Mouse (Mus musculus): ENCODE data around the gene Ugt1a5. TPM values are rescaled to one million over a fixed set of nuclear protein-coding genes. Genes with fewer than 3 reads are reported as not detected.
A peak's percentile ranks its signal among the peaks of the same experiment; 100 is the strongest.

The Ugt1a5 gene
- polyA plus RNA-seq, 1 experiment from 2014 or later: not detected

DNA sequence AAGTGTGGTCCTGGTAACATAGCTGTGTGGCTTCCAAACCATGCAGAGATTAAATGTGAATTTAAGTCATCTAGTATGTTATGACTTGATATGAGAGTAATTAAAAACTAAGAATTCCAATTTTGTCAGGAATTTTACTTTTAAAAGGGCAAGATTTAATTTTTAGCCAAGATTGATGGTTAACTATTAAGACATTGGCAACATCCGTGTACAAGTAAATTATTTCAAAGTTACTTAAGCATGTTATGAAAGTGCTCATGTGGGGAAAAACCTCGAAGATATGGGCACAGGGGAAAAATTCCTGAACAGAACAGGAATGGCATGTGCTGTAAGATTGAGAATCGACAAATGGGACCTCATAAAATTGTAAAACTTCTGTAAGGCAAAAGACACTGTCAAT lies 31.6 kb downstream of the Ugt1a5 start:
- 49% methylated on average over 3 of the region's 3 CpGs for WGBS (ENCODE audit: insufficient replicate concordance)
- Histone ChIP-seq H3K4me1 (replicated peaks) (no peaks in the 10 kb centered on the region), H3K4me2 (no peak overlapping the region), H3K27ac (replicated peaks) (no peak overlapping the region), H3K27me3 (peaks cover 3% of the 10 kb centered on the region; the same call in 1 of the 2 replicates), H3K36me3 (replicated peaks) (no peaks in the 10 kb centered on the region), H3K4me3 (replicated peaks) (no peak overlapping the region), H3K9me3 (replicated peaks) (no peaks in the 10 kb centered on the region), H3K9ac (no peak overlapping the region)
- ATAC-seq (ENCODE audit: insufficient read depth): no peak

DNA sequence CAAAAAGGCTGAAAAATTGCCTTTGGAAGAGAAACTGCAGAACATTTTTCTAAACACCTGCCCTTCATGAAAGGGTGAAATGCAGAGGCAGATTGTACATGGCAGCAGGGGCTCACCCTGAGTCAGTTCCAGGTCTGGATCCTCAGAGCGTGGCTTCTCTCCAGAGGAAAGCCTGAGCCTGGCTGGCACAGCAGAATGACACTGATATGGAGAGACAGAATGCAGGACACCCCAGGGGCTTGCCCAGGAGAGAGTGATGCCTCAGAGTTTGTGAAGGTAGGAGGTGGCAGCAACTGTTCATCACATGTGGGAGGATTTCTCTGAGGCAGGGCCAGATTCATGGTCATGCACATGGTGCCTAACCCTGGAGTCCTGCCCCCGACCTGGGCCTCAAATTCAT lies 34.2 kb downstream of the Ugt1a5 start:
- Histone ChIP-seq H3K27me3 (peaks cover 3% of the 10 kb centered on the region; the same call in 1 of the 2 replicates), H3K9ac (no peak overlapping the region), H3K4me3 (replicated peaks) (no peak overlapping the region), H3K9me3 (replicated peaks) (no peaks in the 10 kb centered on the region), H3K4me2 (no peak overlapping the region), H3K4me1 (replicated peaks) (peaks cover 6% of the 10 kb centered on the region), H3K27ac (replicated peaks) (no peak overlapping the region), H3K36me3 (replicated peaks) (no peaks in the 10 kb centered on the region)
- WGBS (ENCODE audit: insufficient replicate concordance): 54% methylated on average over 2 of the region's 2 CpGs
- ATAC-seq (ENCODE audit: insufficient read depth): no peak

DNA sequence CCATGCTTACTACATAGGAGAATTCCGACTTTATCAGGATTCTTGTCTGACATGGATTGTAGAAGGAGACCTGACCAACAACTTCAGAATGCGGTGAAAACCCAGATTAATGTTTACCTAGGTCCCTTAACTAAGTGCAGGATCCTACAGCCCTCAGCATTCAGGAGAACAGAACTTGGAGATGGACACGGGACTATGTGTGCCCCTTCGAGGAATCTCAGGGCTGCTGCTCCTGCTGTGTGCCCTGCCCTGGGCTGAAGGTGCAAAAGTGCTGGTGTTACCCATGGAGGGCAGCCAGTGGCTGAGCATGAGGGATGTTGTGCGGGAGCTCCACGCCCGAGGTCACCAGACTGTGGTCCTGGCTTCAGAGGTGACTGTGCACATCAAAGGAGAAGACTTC lies 34.6 kb downstream of the Ugt1a5 start, which contains the start of gene Ugt1a2:
TSS of gene Ugt1a2 (plus strand) at position 146 of the 400 bp plus-strand sequence.
- Histone ChIP-seq H3K4me1 (replicated peaks) (peaks cover 11% of the 10 kb centered on the region), H3K36me3 (replicated peaks) (no peaks in the 10 kb centered on the region), H3K4me2 (no peak within 1 kb of the TSS), H3K9me3 (replicated peaks) (no peaks in the 10 kb centered on the region), H3K27me3 (peaks cover 3% of the 10 kb centered on the region; the same call in 1 of the 2 replicates), H3K9ac (no peak within 1 kb of the TSS), H3K27ac (replicated peaks) (no peak within 1 kb of the TSS), H3K4me3 (replicated peaks) (no peak within 1 kb of the TSS)
- WGBS (ENCODE audit: insufficient replicate concordance): 63% methylated on average over 7 of the region's 7 CpGs
- no peak for ATAC-seq (ENCODE audit: insufficient read depth)

DNA sequence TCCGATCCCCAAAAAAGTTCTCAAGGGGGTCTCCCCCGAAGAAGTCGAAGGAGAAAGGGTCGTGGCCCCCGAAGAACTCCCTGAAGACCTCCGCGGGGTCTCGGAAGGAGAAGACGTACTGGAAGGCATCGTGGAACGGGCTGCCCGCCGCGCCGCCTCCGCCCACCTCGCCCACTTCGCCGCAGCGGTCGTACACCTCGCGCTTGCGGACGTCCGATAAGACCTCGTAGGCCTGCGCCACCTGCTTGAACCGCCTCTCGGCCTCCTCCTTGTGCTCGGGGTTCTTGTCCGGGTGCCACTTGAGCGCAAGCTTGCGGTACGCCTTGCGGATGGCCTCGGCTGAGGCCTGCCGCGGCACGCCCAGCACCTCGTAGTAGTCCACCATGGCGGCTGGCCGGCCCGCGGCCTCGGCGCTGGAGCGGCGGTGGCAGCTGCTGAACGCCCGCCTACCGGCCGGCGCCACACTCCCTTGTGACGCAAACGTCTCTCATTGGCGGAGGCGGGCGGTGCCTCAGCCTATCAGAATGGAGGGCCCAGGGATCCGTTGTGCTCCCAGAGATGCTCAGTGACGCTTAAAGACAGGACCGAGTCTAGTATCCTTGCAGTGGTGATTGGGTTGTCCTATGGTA lies 39.6 kb downstream of the Ugt1a5 start, which contains the start of gene Dnajb3:
TSS of gene Dnajb3 (minus strand) at position 489 of the 629 bp plus-strand sequence.
- H3K27ac ChIP-seq (replicated peaks): peak within 1 kb of the TSS; percentile 91
- no peaks in the 10 kb centered on the region for H3K9me3 ChIP-seq (replicated peaks)
- ATAC-seq (ENCODE audit: insufficient read depth): peak; percentile 84
- H3K4me2 ChIP-seq: peak within 1 kb of the TSS; percentile 81
- 7% methylated on average over 62 of the region's 62 CpGs for WGBS (ENCODE audit: insufficient replicate concordance)
- H3K9ac ChIP-seq: peak within 1 kb of the TSS; percentile 75
- H3K36me3 ChIP-seq (replicated peaks): no peaks in the 10 kb centered on the region
- peak within 1 kb of the TSS; percentile 68 for H3K4me3 ChIP-seq (replicated peaks)
- H3K27me3 ChIP-seq: peaks cover 3% of the 10 kb centered on the region; the same call in 1 of the 2 replicates
- peaks cover 42% of the 10 kb centered on the region for H3K4me1 ChIP-seq (replicated peaks)

DNA sequence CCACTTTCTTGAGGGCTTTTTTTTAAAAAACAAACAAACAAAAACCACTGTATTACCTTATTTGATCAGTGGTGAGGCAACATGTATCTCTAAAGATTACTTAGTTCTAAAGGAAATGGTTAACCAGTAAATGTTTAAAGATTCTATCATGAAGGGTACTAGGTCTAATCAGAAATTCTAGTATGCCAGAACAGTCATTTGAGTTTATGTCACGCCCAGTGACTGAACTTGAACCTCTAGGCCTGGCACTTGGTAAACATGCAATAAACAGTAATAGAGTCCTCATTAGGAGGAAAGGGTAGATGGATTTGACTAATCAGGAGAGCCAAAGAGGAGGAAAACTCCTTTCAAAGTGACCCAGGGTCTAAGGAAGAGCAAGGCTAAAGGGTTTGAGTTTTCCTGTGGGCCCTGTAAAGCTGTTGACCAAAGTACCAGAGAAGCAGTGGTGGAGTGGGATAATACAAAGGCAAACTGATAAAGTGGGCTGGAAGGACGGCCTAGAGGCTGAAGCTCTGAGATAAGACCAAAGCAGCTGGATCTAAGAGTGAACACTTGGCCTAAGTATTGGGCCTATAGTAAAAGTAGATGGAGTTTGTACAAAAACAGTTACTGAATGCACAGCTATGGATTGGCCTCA lies 41.1 kb downstream of the Ugt1a5 start:
- WGBS (ENCODE audit: insufficient replicate concordance): 21% methylated on average over 2 of the region's 2 CpGs
- no peak overlapping the region for H3K4me3 ChIP-seq (replicated peaks)
- peak overlapping the region; percentile 48 for H3K4me2 ChIP-seq

DNA sequence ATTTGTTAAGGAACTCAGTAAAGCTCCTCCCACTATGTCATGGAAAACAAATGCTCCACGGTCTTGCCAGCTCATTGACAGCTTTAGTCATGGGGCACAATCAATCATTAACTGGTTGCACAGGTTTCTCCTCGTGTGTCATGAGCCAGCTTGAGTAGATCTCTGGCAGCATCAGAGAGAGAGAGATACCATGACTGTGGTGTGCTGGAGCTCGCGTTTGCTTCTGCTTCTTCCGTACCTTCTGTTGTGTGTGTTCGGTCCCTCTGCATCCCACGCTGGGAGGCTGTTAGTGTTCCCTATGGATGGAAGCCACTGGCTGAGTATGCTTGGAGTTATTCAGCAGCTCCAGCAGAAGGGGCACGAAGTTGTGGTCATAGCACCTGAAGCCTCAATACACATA lies 46.0 kb downstream of the Ugt1a5 start, which contains the start of gene Ugt1a1:
TSS of gene Ugt1a1 (plus strand) at position 148 of the 400 bp plus-strand sequence.
- Histone ChIP-seq H3K4me3 (replicated peaks) (no peak within 1 kb of the TSS), H3K9ac (no peak within 1 kb of the TSS), H3K36me3 (replicated peaks) (no peaks in the 10 kb centered on the region), H3K4me1 (replicated peaks) (peaks cover 19% of the 10 kb centered on the region), H3K9me3 (replicated peaks) (peaks cover 31% of the 10 kb centered on the region), H3K27ac (replicated peaks) (no peak within 1 kb of the TSS), H3K27me3 (no peaks in the 10 kb centered on the region), H3K4me2 (no peak within 1 kb of the TSS)
- no peak for ATAC-seq (ENCODE audit: insufficient read depth)
- 55% methylated on average over 8 of the region's 8 CpGs for WGBS (ENCODE audit: insufficient replicate concordance)

More for the DNA sequence above, 41.1 kb downstream of the Ugt1a5 start:
- H3K27ac ChIP-seq (replicated peaks): peak overlapping the region; percentile 91
- peak; percentile 87 for ATAC-seq (ENCODE audit: insufficient read depth)
- H3K9ac ChIP-seq: peak overlapping the region; percentile 23
- H3K36me3 ChIP-seq (replicated peaks): no peaks in the 10 kb centered on the region
- H3K4me1 ChIP-seq (replicated peaks): peaks cover 42% of the 10 kb centered on the region
- no peaks in the 10 kb centered on the region for H3K27me3 ChIP-seq
- peaks cover 3% of the 10 kb centered on the region; the same call in 1 of the 2 replicates for H3K9me3 ChIP-seq (replicated peaks)

DNA sequence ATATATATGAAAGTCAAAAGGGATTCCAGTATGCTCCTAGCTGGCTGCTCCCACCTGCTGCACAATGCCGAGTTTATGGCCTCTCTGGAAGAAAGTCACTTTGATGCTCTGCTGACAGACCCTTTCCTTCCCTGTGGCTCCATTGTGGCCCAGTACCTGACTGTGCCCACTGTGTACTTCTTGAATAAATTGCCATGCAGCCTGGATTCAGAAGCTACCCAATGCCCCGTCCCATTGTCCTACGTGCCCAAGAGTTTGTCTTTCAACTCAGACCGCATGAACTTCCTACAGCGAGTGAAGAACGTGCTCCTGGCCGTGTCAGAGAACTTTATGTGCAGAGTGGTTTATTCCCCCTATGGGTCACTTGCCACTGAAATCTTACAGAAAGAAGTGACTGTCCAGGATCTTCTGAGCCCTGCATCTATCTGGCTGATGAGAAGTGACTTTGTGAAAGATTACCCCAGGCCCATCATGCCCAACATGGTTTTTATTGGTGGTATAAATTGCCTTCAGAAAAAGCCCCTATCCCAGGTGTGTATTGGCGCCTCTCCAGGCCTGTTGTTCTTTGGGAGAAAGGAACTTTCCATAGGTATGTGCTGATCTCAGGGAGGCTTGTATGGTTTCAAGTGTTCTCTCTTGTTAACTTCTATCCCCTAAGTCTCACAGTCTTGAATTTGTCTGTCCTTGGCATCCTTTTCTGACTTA lies 46.7 kb downstream of the Ugt1a5 start:
- no peak for ATAC-seq (ENCODE audit: insufficient read depth)
- Histone ChIP-seq H3K27me3 (no peaks in the 10 kb centered on the region), H3K36me3 (replicated peaks) (no peaks in the 10 kb centered on the region), H3K9me3 (replicated peaks) (peaks cover 38% of the 10 kb centered on the region), H3K4me2 (no peak overlapping the region), H3K27ac (replicated peaks) (no peak overlapping the region), H3K4me1 (replicated peaks) (peaks cover 12% of the 10 kb centered on the region), H3K4me3 (replicated peaks) (no peak overlapping the region), H3K9ac (no peak overlapping the region)
- WGBS (ENCODE audit: insufficient replicate concordance): 47% methylated on average over 8 of the region's 8 CpGs

DNA sequence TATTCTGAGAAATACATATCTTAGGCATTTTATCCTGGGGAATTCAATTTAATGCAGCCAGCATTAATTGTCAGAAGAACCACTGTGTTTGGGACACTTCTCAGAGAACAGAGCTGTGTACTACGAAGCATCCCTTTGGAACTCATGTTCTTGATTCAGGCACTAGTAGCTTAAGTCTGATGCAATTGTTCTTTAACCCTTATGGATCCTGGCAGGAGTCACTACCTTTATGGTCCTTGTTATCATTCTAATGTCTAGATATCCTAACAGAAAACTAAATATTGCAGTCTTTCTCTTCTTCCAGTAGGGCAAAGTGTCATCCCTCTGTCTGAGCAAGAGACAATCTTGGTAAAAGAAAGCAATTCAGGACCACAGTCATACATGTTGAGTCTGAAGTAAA lies 47.2 kb downstream of the Ugt1a5 start:
- no peaks in the 10 kb centered on the region for H3K27me3 ChIP-seq
- H3K4me1 ChIP-seq (replicated peaks): peaks cover 8% of the 10 kb centered on the region
- no peak overlapping the region for H3K27ac ChIP-seq (replicated peaks)
- H3K9ac ChIP-seq: no peak overlapping the region
- no peak for ATAC-seq (ENCODE audit: insufficient read depth)
- no peaks in the 10 kb centered on the region for H3K36me3 ChIP-seq (replicated peaks)
- H3K4me2 ChIP-seq: no peak overlapping the region
- WGBS (ENCODE audit: insufficient replicate concordance): 46% methylated on average over 1 of the region's 1 CpGs
- H3K9me3 ChIP-seq (replicated peaks): peaks cover 40% of the 10 kb centered on the region
- no peak overlapping the region for H3K4me3 ChIP-seq (replicated peaks)

DNA sequence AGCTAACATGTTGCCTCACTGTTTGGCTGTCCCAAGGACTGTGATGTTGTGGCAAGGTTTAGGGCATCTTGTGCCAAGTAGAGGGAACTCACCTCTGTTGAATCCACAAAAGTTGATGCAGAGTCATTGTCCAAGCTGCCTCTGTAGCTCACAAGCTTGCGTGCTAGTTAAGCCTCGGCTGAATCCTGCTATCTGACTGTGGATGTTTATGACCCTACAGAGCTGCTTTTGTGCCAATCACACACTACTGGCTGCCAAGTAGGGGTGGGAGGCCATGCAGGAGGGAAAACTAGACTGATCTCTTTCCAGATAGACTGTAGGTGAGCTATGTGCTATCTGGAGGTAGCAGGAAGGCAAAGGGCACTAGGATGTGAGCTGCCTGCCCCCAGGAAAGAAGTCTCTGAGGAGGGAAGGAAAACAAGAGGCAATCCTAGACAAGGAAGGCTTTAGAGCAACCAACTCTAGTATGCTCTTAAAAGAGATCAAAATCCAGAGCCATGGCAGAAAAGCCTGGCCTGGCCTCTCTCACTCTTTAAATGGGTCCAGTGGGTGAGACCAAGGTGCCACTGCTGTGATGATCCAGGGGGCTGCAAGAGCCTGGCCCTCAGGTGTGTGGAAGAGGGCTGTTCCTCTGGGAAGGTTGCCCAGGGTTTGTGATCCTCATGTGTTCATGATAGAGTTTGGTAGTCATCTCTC lies 48.1 kb downstream of the Ugt1a5 start:
- Histone ChIP-seq H3K4me2 (no peak overlapping the region), H3K27me3 (no peaks in the 10 kb centered on the region), H3K4me1 (replicated peaks) (no peaks in the 10 kb centered on the region), H3K9ac (no peak overlapping the region), H3K4me3 (replicated peaks) (no peak overlapping the region), H3K27ac (replicated peaks) (no peak overlapping the region), H3K36me3 (replicated peaks) (no peaks in the 10 kb centered on the region), H3K9me3 (replicated peaks) (peaks cover 40% of the 10 kb centered on the region)
- 59% methylated on average over 2 of the region's 2 CpGs for WGBS (ENCODE audit: insufficient replicate concordance)
- ATAC-seq (ENCODE audit: insufficient read depth): no peak

DNA sequence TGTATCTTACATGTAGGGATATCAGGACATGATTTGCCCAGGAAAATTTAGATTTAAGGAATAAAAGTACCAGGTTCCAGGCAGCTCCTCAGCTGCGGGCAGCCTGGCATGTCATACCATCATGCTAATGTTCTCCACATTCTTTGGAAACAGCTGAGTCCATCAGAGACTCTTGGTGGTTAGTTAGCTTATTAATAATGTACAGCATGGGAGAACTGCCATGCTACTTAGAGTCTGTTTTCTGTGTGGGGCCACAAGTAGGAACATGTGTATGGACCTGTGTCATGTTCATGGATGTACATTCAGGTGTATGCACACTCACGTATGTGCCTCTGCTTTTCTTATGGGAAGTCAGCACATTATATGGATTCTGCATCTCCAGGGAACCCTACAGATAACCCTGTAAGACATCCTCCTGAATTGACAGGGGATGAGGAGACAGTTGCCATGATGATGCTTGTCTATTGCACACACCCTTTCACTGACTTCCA lies 48.7 kb downstream of the Ugt1a5 start:
- ATAC-seq (ENCODE audit: insufficient read depth): no peak
- Histone ChIP-seq H3K9me3 (replicated peaks) (peaks cover 40% of the 10 kb centered on the region), H3K4me1 (replicated peaks) (no peaks in the 10 kb centered on the region), H3K27ac (replicated peaks) (no peak overlapping the region), H3K27me3 (no peaks in the 10 kb centered on the region), H3K36me3 (replicated peaks) (no peaks in the 10 kb centered on the region), H3K4me3 (replicated peaks) (no peak overlapping the region), H3K4me2 (no peak overlapping the region), H3K9ac (no peak overlapping the region)
- WGBS (ENCODE audit: insufficient replicate concordance): 53% methylated on average over 2 of the region's 2 CpGs
